Mouse (Mus musculus): Measurements from ENCODE around the gene Acsl6. TPM values are rescaled to one million over a fixed set of nuclear protein-coding genes. Genes with fewer than 3 reads are reported as not detected.

The Acsl6 gene
- total and polyA plus RNA-seq, 3 experiments, result 2.8 to 7.9 TPM; not detected in 1

GRCm38 (mm10) chr11:54292163-54292562 is 11.4 kb upstream of the Acsl6 start (continued):
- TF ChIP-seq CTCF (IDR thresholded peaks at IDR 0.05 in 2 of 3, conservative IDR thresholded peaks at IDR 0.05 in 1 of 3; ENCODE audit: control insufficient read depth in 1 of 3, insufficient read depth in 1 of 3, low read depth in 2 of 3, low read length in 3 of 3, poor library complexity in 1 of 3, severe bottlenecking in 1 of 3), result no peak
- peak; percentile 99 for TF ChIP-seq GATA1 (IDR thresholded peaks at IDR 0.05; ENCODE audit: low read depth, low read length)

GRCm38 (mm10) chr11:54293980-54294807 is 9.4 kb upstream of the Acsl6 start:
- TF ChIP-seq RAD21 (IDR thresholded peaks at IDR 0.05; ENCODE audit: low read depth, low read length) (no peak), KAT2A (conservative IDR thresholded peaks at IDR 0.05; ENCODE audit: low read depth, low read length) (no peak), SIN3A (IDR thresholded peaks at IDR 0.05; ENCODE audit: low read length) (no peak), HCFC1 (IDR thresholded peaks at IDR 0.05; ENCODE audit: low read depth, low read length) (no peak), ETS1 (IDR thresholded peaks at IDR 0.05; ENCODE audit: low read depth, low read length) (no peak), POLR2A (IDR thresholded peaks at IDR 0.05; ENCODE audit: control insufficient read depth in 1 of 2, insufficient read depth in 1 of 2, low read depth in 1 of 2, low read length in 2 of 2, poor library complexity in 1 of 2) (no peak), ZC3H11A (IDR thresholded peaks at IDR 0.05; ENCODE audit: low read depth, low read length) (no peak), ZMIZ1 (IDR thresholded peaks at IDR 0.05; ENCODE audit: low read depth, low read length) (no peak), CHD1 (IDR thresholded peaks at IDR 0.05; ENCODE audit: low read depth, low read length) (no peak), MXI1 (IDR thresholded peaks at IDR 0.05; ENCODE audit: low read depth, low read length) (no peak), MAZ (IDR thresholded peaks at IDR 0.05; ENCODE audit: low read depth, low read length) (no peak), TCF12 (IDR thresholded peaks at IDR 0.05; ENCODE audit: low read depth, low read length) (no peak), BHLHE40 (IDR thresholded peaks at IDR 0.05; ENCODE audit: borderline replicate concordance, low read depth, low read length) (no peak), TAL1 (IDR thresholded peaks at IDR 0.05; ENCODE audit: low read length) (no peak), GATA1 (IDR thresholded peaks at IDR 0.05; ENCODE audit: low read depth, low read length) (no peak), USF1 (IDR thresholded peaks at IDR 0.05; ENCODE audit: low read depth, low read length) (no peak)
- Histone ChIP-seq H3K9me3 (replicated peaks; ENCODE audit: insufficient read depth, low read length) (no peaks in the 10 kb centered on the region), H3K36me3 (ENCODE audit: control insufficient read depth in 1 of 2, insufficient read depth in 2 of 2, low read length in 2 of 2) (peaks cover 0 to 30% of the 10 kb centered on the region in 2 experiments; a peak in 2 of 4 replicates), H3K79me2 (ENCODE audit: control insufficient read depth, insufficient read depth, low read length, poor library complexity) (no peaks in the 10 kb centered on the region), H3K27ac (ENCODE audit: control insufficient read depth, low read depth, low read length) (no peak overlapping the region), H3K4me1 (ENCODE audit: control insufficient read depth in 1 of 2, insufficient read depth in 2 of 2, low read length in 2 of 2) (peaks cover 21 to 42% of the 10 kb centered on the region in 2 experiments), H3K9ac (ENCODE audit: control insufficient read depth, low read depth, low read length, poor library complexity, severe bottlenecking) (no peak overlapping the region), H3K4me3 (ENCODE audit: control insufficient read depth in 1 of 2, insufficient read depth in 1 of 2, low read depth in 2 of 2, low read length in 2 of 2) (no peak overlapping the region), H3K27me3 (ENCODE audit: control insufficient read depth in 1 of 2, insufficient read depth in 2 of 2, low read length in 2 of 2) (no peaks in the 10 kb centered on the region)
- DNase-seq (ENCODE audit: low read depth, low spot score), result no peak

DNA sequence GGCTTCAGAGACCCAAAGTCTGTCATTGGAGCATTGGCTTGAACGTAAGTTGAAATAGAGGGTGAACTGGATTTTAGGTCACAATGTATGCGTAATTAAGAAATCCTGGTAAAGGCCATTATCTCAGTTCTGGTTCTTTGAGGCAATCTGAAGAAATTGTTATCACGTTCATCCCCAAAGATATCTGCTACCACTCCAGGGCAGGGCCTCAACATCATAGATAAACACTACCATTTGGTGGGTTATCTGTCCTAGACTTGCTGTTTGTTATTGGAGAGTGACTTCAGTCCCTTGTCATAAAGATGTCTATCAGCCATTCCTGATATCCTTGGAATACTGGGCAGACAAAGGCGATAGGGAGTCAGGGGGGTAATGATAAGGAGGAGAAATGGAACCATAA is 7.6 kb upstream of the Acsl6 start:
- no peak for DNase-seq (ENCODE audit: low read depth, low spot score)
- Histone ChIP-seq H3K36me3 (ENCODE audit: control insufficient read depth in 1 of 2, insufficient read depth in 2 of 2, low read length in 2 of 2) (peaks cover 0 to 24% of the 10 kb centered on the region in 2 experiments; a peak in 2 of 4 replicates), H3K4me3 (ENCODE audit: control insufficient read depth in 1 of 2, insufficient read depth in 1 of 2, low read depth in 2 of 2, low read length in 2 of 2) (no peak overlapping the region), H3K9me3 (replicated peaks; ENCODE audit: insufficient read depth, low read length) (no peaks in the 10 kb centered on the region), H3K9ac (ENCODE audit: control insufficient read depth, low read depth, low read length, poor library complexity, severe bottlenecking) (no peak overlapping the region), H3K27me3 (ENCODE audit: control insufficient read depth in 1 of 2, insufficient read depth in 2 of 2, low read length in 2 of 2) (no peaks in the 10 kb centered on the region), H3K27ac (ENCODE audit: control insufficient read depth, low read depth, low read length) (no peak overlapping the region), H3K4me1 (ENCODE audit: control insufficient read depth in 1 of 2, insufficient read depth in 2 of 2, low read length in 2 of 2) (peaks cover 19 to 32% of the 10 kb centered on the region in 2 experiments), H3K79me2 (ENCODE audit: control insufficient read depth, insufficient read depth, low read length, poor library complexity) (no peaks in the 10 kb centered on the region)
- TF ChIP-seq GATA1 (IDR thresholded peaks at IDR 0.05; ENCODE audit: low read depth, low read length) (peak; percentile 68), ETS1 (IDR thresholded peaks at IDR 0.05; ENCODE audit: low read depth, low read length) (peak; percentile 50; the same call in 1 of the 2 replicates), RCOR1 (IDR thresholded peaks at IDR 0.05; ENCODE audit: low read depth, low read length) (peak; percentile 65; the same call in 1 of the 2 replicates), MYB (IDR thresholded peaks at IDR 0.05; ENCODE audit: low read depth, low read length) (no peak), CTCF (IDR thresholded peaks at IDR 0.05 in 2 of 3, conservative IDR thresholded peaks at IDR 0.05 in 1 of 3; ENCODE audit: control insufficient read depth in 1 of 3, insufficient read depth in 1 of 3, low read depth in 2 of 3, low read length in 3 of 3, poor library complexity in 1 of 3, severe bottlenecking in 1 of 3) (no peak), TCF12 (IDR thresholded peaks at IDR 0.05; ENCODE audit: low read depth, low read length) (peak; percentile 74; the same call in 1 of the 2 replicates), MAX (IDR thresholded peaks at IDR 0.05; ENCODE audit: low read length) (no peak), EP300 (IDR thresholded peaks at IDR 0.05; ENCODE audit: low read depth in 1 of 2, low read length in 2 of 2) (peak; percentile 32 to 61; a peak in 3 of 4 replicates), ZKSCAN1 (IDR thresholded peaks at IDR 0.05; ENCODE audit: low read depth, low read length) (no peak), GABPA (IDR thresholded peaks at IDR 0.05; ENCODE audit: low read depth, low read length) (no peak), MYC (IDR thresholded peaks at IDR 0.05; ENCODE audit: low read depth, low read length) (no peak)
